Mouse (Mus musculus): ENCODE results near the gene Olfr571. TPM values are rescaled to one million over a fixed set of nuclear protein-coding genes. Genes with fewer than 3 reads are reported as not detected.

Olfr571 gene
- total RNA-seq, 2 experiments from 2014 or later: not detected

Other genes with a start within 250 kb of the Olfr571 start
- gene Trim68, start 230.2 kb downstream of the Olfr571 start, total RNA-seq (2021): 1 to 10 TPM; 4.9 to 5.4 TPM
- gene Olfr557, start 221.6 kb downstream of the Olfr571 start, total RNA-seq (2021): not detected
- gene Olfr558, start 215.3 kb downstream of the Olfr571 start, total RNA-seq (2021): under 1 TPM; 0.15 to 0.32 TPM
- not detected for gene Olfr33, start 198.5 kb downstream of the Olfr571 start, total RNA-seq (2021)
- gene Olfr559, start 190.0 kb downstream of the Olfr571 start, total RNA-seq (2021): not detected
- not detected for gene Olfr560, start 158.2 kb downstream of the Olfr571 start, total RNA-seq (2021)
- gene Olfr78, start 158.1 kb downstream of the Olfr571 start, total RNA-seq (2021): under 1 TPM; 0.51 to 0.55 TPM
- gene Olfr561, start 146.3 kb downstream of the Olfr571 start, total RNA-seq (2021): not detected
- gene Olfr564, start 114.1 kb downstream of the Olfr571 start, total RNA-seq (2021): not detected
- not detected for gene Olfr566, start 58.8 kb downstream of the Olfr571 start, total RNA-seq (2021)
- not detected for gene Olfr568, start 40.4 kb downstream of the Olfr571 start, total RNA-seq (2021)
- not detected for gene Olfr569, start 26.7 kb downstream of the Olfr571 start, total RNA-seq (2021)
- gene Olfr570, start 23.0 kb downstream of the Olfr571 start, total RNA-seq (2021): not detected
- gene Olfr572, start 6.9 kb upstream of the Olfr571 start, total RNA-seq (2021): not detected
- gene Olfr573-ps1, start 25.0 kb upstream of the Olfr571 start, total RNA-seq (2021): not detected
- not detected for gene Olfr574, start 30.9 kb upstream of the Olfr571 start, total RNA-seq (2021)
- not detected for gene Olfr575, start 41.2 kb upstream of the Olfr571 start, total RNA-seq (2021)
- not detected for gene Olfr576, start 45.1 kb upstream of the Olfr571 start, total RNA-seq (2021)
- gene Olfr577, start 58.4 kb upstream of the Olfr571 start, total RNA-seq (2021): not detected
- gene Olfr578, start 71.8 kb upstream of the Olfr571 start, total RNA-seq (2021): not detected
- not detected for gene Olfr582, start 120.5 kb upstream of the Olfr571 start, total RNA-seq (2021)
- not detected for gene Olfr583, start 133.8 kb upstream of the Olfr571 start, total RNA-seq (2021)
- not detected for gene Olfr584, start 164.3 kb upstream of the Olfr571 start, total RNA-seq (2021)
- gene Olfr585, start 180.2 kb upstream of the Olfr571 start, total RNA-seq (2021): not detected
- not detected for gene Olfr586, start 208.1 kb upstream of the Olfr571 start, total RNA-seq (2021)
- not detected for gene Olfr588-ps1, start 223.3 kb upstream of the Olfr571 start, total RNA-seq (2021)
- gene Olfr589, start 238.8 kb upstream of the Olfr571 start, total RNA-seq (2021): not detected